Mouse (Mus musculus): ENCODE measurements around the gene Peak1.

Peak1 gene

GRCm38 (mm10) chr9:56243885-56244284 is 174.0 kb downstream of the Peak1 start:
- DNase-seq = no peak

GRCm38 (mm10) chr9:56242686-56243085 is 175.2 kb downstream of the Peak1 start:
- no peak for DNase-seq

GRCm38 (mm10) chr9:56241076-56241475 is 176.8 kb downstream of the Peak1 start:
- DNase-seq = peak; percentile 69

GRCm38 (mm10) chr9:56235871-56236298 is 182.0 kb downstream of the Peak1 start:
- no peak for DNase-seq

- no peak for DNase-seq
Observed at GRCm38 (mm10) chr9:56235281-56235680, 182.6 kb downstream of the Peak1 start.

- DNase-seq = no peak
Observed at GRCm38 (mm10) chr9:56234561-56234960, 183.3 kb downstream of the Peak1 start.

GRCm38 (mm10) chr9:56233316-56233715 is 184.6 kb downstream of the Peak1 start:
- DNase-seq = no peak

- no peak for DNase-seq
Observed at GRCm38 (mm10) chr9:56230906-56231305, 187.0 kb downstream of the Peak1 start.

- DNase-seq = no peak
Observed at GRCm38 (mm10) chr9:56227626-56228025, 190.2 kb downstream of the Peak1 start.

- peak; percentile 83 for DNase-seq
Observed at GRCm38 (mm10) chr9:56223429-56224051, 194.3 kb downstream of the Peak1 start.

- no peak for DNase-seq
Observed at GRCm38 (mm10) chr9:56218860-56219259, 199.0 kb downstream of the Peak1 start.

GRCm38 (mm10) chr9:56218043-56218442 is 199.8 kb downstream of the Peak1 start:
- DNase-seq = no peak

- DNase-seq = peak; percentile 73
Observed at GRCm38 (mm10) chr9:56217386-56217785, 200.5 kb downstream of the Peak1 start.

GRCm38 (mm10) chr9:56213451-56214291 is 204.2 kb downstream of the Peak1 start:
- peak; percentile 83 for DNase-seq

- no peak for DNase-seq
Observed at GRCm38 (mm10) chr9:56208817-56209216, 209.1 kb downstream of the Peak1 start.

GRCm38 (mm10) chr9:56207516-56207915 is 210.4 kb downstream of the Peak1 start:
- DNase-seq = no peak

- no peak for DNase-seq
Observed at GRCm38 (mm10) chr9:56207083-56207482, 210.8 kb downstream of the Peak1 start.

GRCm38 (mm10) chr9:56205336-56205735 is 212.5 kb downstream of the Peak1 start:
- no peak for DNase-seq

GRCm38 (mm10) chr9:56204316-56204715 is 213.6 kb downstream of the Peak1 start:
- no peak for DNase-seq

GRCm38 (mm10) chr9:56200645-56201314 is 217.1 kb downstream of the Peak1 start:
- peak; percentile 85 for DNase-seq

GRCm38 (mm10) chr9:56200200-56200599 is 217.7 kb downstream of the Peak1 start:
- no peak for DNase-seq

GRCm38 (mm10) chr9:56196921-56197320 is 220.9 kb downstream of the Peak1 start:
- no peak for DNase-seq

GRCm38 (mm10) chr9:56195193-56195592 is 222.7 kb downstream of the Peak1 start:
- no peak for DNase-seq

Data from cerebellum, adult 9-10 months (tissue).